Mouse (Mus musculus): ENCODE measurements around the gene Abhd4.

The Abhd4 gene

DNA sequence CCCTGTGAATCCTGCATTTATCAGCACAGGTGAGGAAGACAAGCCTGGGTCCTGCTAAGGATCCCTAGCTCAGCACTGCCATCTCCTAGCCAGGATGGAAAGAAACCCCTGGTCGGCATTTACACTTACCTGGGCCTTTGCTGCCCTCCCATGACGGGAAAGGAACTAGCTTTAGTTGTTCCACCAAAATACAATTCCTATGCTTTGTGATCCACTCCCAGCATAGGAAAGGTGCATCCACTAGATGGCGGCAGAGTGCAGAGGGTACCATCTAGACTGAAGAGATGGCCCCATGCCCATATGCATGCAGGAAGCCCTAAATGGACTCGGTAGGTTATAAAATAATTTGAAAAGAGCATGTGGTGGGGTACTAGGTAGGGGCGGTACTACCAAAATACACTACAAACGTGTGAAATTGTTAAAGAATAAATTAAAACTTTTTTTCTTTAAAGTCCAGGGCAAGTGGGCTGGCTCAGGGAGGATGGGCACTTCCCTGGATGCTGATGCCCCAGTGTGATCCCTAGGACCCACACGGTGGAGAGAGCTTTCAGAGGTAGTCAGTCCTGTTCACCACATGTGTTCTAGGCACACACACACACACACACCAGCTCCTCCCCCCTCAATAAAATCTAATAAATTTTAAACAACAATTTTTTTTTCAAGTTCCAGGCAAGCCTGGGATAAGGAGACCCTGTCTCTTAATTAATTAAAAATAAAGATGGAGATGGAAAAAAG is 14.8 kb upstream of the Abhd4 start:
- peak; percentile 92 for DNase-seq

DNA sequence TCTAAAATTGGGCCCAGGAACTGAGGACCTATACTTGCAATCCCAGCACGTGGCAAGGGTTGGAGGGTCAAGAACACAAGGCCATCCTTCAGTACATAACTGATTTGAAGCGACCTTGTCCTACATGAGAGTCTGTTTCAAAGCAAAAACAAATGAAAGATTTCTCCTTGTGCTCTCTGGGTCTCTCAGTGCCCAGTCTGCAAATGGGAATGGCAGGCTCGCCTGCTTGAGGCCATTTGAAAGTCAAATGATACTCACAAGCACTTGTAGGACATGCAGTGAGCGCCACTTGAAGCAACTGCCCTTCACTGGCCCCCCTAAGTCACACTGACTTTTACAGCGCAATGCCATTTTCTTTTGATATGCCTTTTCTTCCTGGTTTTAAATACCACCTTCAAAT is 13.4 kb upstream of the Abhd4 start:
- no peak for DNase-seq

DNA sequence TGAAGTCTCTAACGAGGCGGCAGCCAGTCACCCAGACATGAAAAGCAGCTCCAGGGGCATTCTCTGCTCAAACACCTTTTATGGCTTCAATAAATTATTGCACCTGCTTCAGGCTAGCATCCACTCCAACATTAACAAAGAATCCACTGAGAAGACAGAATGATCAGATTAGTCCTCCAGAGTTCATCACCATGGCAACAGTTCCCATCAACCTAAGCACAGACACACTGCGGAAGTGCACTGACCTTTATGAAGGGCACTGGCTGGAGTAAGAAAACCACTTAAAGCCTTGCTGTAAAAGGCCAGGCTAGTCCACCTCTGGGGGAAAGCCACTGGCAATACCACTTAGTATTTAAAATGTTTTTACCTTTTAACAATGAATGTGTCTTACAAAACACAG is 9.8 kb upstream of the Abhd4 start:
- DNase-seq: no peak

GRCm38 (mm10) chr14:54246232-54246631 is 7.8 kb upstream of the Abhd4 start:
- no peak for DNase-seq

GRCm38 (mm10) chr14:54249326-54249725 is 4.7 kb upstream of the Abhd4 start:
- peak; percentile 81 for DNase-seq

- DNase-seq: no peak
These were observed 3.9 kb upstream of the Abhd4 start for GRCm38 (mm10) chr14:54250122-54250521.

GRCm38 (mm10) chr14:54254670-54255202 is 748 bp downstream of the Abhd4 start:
- DNase-seq: no peak

DNA sequence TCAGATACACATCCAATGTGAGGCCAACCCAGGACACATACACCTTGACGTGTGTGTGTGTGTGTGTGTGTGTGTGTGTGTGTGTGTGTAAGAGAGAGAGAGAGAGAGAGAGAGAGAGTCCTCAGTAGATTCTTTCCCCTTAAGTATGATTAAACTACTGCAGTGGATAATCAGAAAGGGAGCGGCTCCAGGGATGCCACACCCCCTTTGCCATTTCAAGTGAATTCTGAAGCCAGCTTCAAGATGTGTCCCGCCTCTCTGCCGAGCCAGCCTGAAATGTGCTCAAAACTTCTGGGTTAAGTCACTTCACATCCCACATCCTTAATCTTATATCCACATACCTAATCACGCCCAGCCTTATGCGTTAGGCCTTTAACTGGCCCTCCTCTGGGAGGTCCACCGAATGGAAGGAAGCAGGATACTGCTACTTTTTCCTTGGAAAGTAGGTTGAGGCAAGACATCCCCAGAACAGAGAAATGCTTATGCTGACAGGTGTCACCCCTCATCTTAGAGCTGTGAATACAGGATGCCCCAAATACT is 4.2 kb downstream of the Abhd4 start:
- DNase-seq: no peak

GRCm38 (mm10) chr14:54259003-54259721 is 5.2 kb downstream of the Abhd4 start:
- DNase-seq: peak; percentile 98

DNA sequence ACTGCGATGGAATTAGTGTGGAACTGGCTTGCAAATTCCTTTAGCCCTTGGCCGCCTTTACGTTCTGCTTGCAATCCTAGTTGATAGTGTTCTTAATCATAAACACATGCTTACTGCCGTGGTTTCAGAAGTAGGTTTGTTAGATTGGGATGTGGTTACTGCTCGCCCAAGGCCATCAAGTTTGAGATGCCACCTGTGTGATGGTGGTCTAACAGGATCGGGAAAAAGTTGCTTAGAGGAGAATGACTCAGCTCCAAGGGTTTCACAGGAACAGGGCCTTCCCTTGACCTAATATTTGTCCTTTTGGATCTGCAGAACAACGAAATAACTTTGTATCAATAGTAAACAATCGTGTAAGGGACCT is 5.7 kb downstream of the Abhd4 start:
- no peak for DNase-seq

DNA sequence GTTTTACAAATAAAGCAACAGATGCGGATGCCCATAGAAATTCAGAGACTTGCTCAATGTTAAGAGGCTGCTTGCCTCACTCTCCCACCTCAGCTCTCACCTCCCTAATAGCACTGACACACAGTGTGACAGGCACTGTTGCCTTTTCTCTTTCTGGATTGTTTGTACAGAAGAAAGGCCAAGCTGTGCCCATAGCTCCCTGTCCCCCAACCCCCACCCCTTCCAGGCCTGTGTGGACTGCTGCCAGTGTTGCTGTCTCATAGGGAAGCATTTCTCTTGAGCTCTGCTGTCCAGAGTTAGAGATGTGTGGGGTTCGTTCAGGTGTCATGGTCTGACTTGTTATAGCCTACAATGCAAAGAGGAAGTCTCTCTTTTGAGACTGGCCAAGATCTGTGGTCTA is 6.2 kb downstream of the Abhd4 start:
- DNase-seq: no peak

DNA sequence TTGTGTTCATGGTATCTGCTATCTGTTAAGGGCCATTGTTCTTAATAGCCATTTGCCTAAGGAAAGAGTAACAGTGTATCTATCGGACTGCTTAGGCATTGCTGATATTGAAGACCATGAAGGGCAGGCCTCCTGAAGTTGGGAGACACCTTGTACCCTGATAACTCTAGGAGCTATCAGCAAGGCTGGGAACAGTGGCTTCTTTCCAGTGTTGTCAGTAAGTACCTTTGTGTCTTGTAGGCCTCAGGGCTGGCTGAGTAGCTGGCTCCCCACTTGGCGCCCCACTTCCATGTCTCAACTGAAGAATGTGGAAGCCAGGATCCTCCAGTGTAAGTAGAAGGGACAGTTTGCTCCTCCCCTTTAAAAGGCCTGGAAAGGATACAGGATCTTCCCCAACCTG is 7.4 kb downstream of the Abhd4 start:
- no peak for DNase-seq

- no peak for DNase-seq
These were observed 8.6 kb downstream of the Abhd4 start for GRCm38 (mm10) chr14:54262622-54263021.

DNA sequence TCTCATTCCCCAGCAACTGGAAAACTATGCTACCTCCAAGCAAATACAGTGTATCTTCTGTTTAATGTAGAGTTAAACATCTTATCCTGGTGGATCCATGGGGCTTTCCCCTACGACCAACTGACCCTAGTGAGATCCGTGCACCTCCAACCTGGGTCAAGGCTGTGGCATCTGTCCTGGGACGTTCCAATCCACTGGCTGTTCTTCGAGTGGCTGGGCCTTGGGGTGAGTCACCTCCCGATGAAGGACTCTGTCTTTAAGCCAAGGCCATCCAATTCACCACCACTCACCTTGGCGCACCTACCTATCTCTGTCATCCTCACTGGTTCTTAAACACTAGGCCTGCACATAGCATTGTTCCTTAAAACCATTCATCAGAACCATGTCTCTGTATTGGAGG is 9.1 kb downstream of the Abhd4 start:
- no peak for DNase-seq

- DNase-seq: no peak
These were observed 10.2 kb downstream of the Abhd4 start for GRCm38 (mm10) chr14:54264231-54264630.

DNA sequence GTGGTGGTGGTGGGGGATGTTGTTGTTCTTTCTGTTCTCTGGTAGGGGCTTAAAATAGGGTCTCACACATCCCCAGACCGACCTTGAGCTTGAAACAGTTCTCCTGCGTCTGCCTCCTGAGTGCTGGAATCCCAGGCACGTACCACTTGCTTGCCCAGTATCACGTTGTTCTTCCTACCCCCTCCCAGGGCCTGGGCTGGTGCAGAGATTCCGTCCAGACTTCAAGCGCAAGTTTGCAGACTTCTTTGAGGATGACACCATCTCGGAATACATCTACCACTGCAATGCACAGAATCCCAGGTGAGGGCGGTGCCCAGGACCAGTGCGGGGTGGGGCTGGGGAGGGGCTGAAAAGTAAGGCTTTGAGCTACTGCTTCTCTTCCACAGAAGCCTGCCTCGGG is 11.1 kb downstream of the Abhd4 start:
- no peak for DNase-seq

GRCm38 (mm10) chr14:54265951-54266350 is 12.0 kb downstream of the Abhd4 start:
- DNase-seq: no peak

DNA sequence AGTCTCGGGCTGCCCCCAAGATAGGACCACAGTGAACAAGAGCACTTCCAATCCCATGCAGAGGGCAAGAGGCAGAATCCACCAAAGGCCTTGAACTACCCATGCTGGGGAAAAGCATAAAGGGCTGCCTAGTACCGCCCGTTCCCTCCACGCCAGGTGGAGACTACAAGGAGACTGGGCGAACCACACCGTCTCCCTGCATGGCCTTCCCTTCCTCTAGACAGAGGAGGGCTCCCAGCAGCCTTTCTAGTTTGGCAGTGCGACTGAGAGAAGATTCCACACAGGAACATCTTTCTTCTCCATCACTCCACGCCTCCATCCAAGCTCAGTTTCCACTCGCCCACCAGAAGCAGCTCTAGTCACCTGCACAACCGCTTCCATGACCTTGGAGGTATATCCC is 14.0 kb downstream of the Abhd4 start:
- DNase-seq: no peak

DNA sequence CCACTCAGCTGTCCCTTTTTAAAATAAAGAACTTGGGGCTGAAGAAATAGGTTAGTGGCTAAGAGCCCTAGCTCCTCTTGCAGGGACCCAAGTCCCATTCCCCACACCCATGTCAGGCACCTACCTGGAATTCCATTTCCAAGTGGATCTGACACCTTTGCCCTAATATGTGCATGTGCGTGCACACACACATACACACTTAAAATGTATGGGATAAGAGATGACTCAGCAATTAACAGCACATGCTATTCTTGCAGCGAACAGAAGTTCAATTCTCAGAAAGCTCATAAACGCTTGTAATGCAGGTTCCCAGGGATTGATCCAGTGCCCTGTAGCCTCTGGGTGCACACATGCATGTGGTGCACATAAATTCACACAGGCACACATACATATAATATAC is 15.6 kb downstream of the Abhd4 start:
- DNase-seq: no peak

- DNase-seq: no peak
These were observed 16.4 kb downstream of the Abhd4 start for GRCm38 (mm10) chr14:54270413-54270812.

DNA sequence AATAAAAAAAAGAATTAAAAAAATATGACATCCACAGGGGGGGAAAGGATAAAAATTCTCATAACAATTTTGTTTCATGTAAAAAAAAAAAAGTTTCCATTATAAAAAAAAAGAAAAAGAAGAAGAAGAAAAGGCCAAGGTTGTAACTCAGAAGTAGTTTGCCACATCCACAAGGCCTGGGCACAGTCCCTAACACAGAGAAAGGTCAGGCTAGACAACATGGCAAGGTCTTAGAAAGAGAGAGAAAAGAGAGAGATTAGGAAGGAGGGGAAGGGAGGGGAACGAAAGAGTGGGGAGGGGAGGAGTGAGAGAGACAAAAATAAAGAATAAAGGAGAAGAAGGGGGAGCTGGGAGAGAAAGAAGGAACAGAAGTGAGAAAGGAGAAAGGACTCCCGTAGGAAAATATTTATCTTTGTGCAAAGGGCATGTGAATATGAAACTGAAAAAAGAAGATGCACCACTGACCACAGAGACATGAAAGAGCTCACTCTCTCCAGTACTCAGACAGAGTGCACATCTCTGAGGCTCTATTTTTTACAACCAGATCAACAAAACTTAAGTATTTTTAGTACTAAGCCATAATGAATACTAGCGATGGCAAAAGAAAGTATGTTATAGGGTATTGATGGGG is 18.1 kb downstream of the Abhd4 start:
- no peak for DNase-seq

DNA sequence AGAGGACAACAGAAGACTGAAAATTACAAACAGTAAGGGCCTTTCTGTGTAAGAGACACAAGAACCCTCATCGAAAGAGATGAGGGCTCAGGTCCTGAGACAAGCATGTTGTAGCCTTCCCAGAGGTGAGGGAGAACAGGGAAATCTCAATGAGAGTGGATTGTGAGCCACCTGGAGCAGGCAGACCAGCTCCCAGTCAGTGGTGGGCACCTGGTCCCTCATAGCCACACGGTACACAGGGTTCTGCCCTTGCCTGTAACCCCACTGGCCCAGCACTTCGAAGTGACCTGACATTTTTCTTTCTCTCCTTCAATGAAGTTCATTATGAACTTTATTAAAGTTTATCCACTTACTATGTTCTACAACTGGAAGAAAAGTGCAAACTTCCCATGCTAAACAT is 18.7 kb downstream of the Abhd4 start:
- no peak for DNase-seq

DNA sequence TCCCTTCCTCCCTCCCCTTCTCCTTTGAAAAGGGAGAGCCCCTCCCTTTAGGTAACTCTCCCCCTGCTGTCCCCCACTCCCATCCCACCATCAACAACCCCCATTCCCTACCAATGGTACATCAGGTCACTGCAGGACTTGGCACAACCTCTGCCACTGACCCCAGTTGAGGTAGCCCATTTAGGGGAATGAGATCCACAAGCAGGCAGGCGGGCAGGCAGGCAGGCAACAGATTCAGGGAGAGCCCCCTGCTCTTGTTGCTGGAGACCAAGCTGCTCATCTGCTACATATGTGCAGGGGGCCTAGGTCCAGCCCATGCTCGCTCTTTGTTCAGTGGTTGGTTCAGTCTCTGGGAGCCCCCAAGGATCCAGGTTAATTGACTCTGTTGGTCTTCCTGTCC is 22.5 kb downstream of the Abhd4 start:
- DNase-seq: no peak

GRCm38 (mm10) chr14:54284839-54285238 is 30.9 kb downstream of the Abhd4 start, which contains the start of gene Olfr49:
Gene Olfr49 (minus strand): TSS chr14:54284939.
- no peak for DNase-seq
